Mouse (Mus musculus): ENCODE measurements at regions not wholly inside any gene's neighbourhood (a gene's known extent, or its start where the extent isn't known, plus 50 kb on each side); places are given as distances from the start of the nearest gene placed in this dataset.
"Not testable (repeated sequence)": the region's sequence is repeated elsewhere in the genome, so short reads cannot be mapped to it uniquely, and the experiment has no call there.

- ATAC-seq (ENCODE audit: poor library complexity, severe bottlenecking), result no peak
Measured at GRCm38 (mm10) chr6:31901791-31902190, 148.3 kb upstream of the 1700012A03Rik start.

- no peak for ATAC-seq (ENCODE audit: poor library complexity, severe bottlenecking)
Measured at GRCm38 (mm10) chr6:31899055-31899454, 151.0 kb upstream of the 1700012A03Rik start.

GRCm38 (mm10) chr6:31898609-31899008 is 151.4 kb upstream of the 1700012A03Rik start:
- no peak for ATAC-seq (ENCODE audit: poor library complexity, severe bottlenecking)

- no peak for ATAC-seq (ENCODE audit: poor library complexity, severe bottlenecking)
Measured at GRCm38 (mm10) chr6:31897001-31897400, 153.0 kb upstream of the 1700012A03Rik start.

GRCm38 (mm10) chr6:31895835-31896234 is 154.2 kb upstream of the 1700012A03Rik start:
- no peak for ATAC-seq (ENCODE audit: poor library complexity, severe bottlenecking)

- no peak for ATAC-seq (ENCODE audit: poor library complexity, severe bottlenecking)
Measured at GRCm38 (mm10) chr6:31886931-31887330, 163.1 kb upstream of the 1700012A03Rik start.

- not testable (repeated sequence) for ATAC-seq (ENCODE audit: poor library complexity, severe bottlenecking)
Measured at GRCm38 (mm10) chr6:31885196-31885595, 164.8 kb upstream of the 1700012A03Rik start.

- no peak for ATAC-seq (ENCODE audit: poor library complexity, severe bottlenecking)
Measured at GRCm38 (mm10) chr6:31883726-31884125, 166.3 kb upstream of the 1700012A03Rik start.

GRCm38 (mm10) chr6:31874616-31875015 is 175.4 kb upstream of the 1700012A03Rik start:
- no peak for ATAC-seq (ENCODE audit: poor library complexity, severe bottlenecking)

GRCm38 (mm10) chr6:31873911-31874310 is 176.1 kb upstream of the 1700012A03Rik start:
- no peak for ATAC-seq (ENCODE audit: poor library complexity, severe bottlenecking)

GRCm38 (mm10) chr6:31871766-31872165 is 178.3 kb upstream of the 1700012A03Rik start:
- no peak for ATAC-seq (ENCODE audit: poor library complexity, severe bottlenecking)

GRCm38 (mm10) chr6:31861996-31862395 is 188.1 kb upstream of the 1700012A03Rik start:
- no peak for ATAC-seq (ENCODE audit: poor library complexity, severe bottlenecking)

- ATAC-seq (ENCODE audit: poor library complexity, severe bottlenecking), result no peak
Measured at GRCm38 (mm10) chr6:31859621-31860020, 190.4 kb upstream of the 1700012A03Rik start.

GRCm38 (mm10) chr6:31854261-31854660 is 195.8 kb upstream of the 1700012A03Rik start:
- no peak for ATAC-seq (ENCODE audit: poor library complexity, severe bottlenecking)

GRCm38 (mm10) chr6:31846319-31846718 is 203.7 kb upstream of the 1700012A03Rik start:
- no peak for ATAC-seq (ENCODE audit: poor library complexity, severe bottlenecking)

- no peak for ATAC-seq (ENCODE audit: poor library complexity, severe bottlenecking)
Measured at GRCm38 (mm10) chr6:31845671-31846070, 204.4 kb upstream of the 1700012A03Rik start.

GRCm38 (mm10) chr6:31840621-31841020 is 209.4 kb upstream of the 1700012A03Rik start:
- ATAC-seq (ENCODE audit: poor library complexity, severe bottlenecking), result no peak

- no peak for ATAC-seq (ENCODE audit: poor library complexity, severe bottlenecking)
Measured at GRCm38 (mm10) chr6:31838588-31838987, 211.5 kb upstream of the 1700012A03Rik start.

GRCm38 (mm10) chr6:31835795-31836194 is 214.3 kb upstream of the 1700012A03Rik start:
- no peak for ATAC-seq (ENCODE audit: poor library complexity, severe bottlenecking)

- no peak for ATAC-seq (ENCODE audit: poor library complexity, severe bottlenecking)
Measured at GRCm38 (mm10) chr6:31834503-31834902, 215.5 kb upstream of the 1700012A03Rik start.

GRCm38 (mm10) chr6:31830610-31831009 is 219.4 kb upstream of the 1700012A03Rik start:
- no peak for ATAC-seq (ENCODE audit: poor library complexity, severe bottlenecking)

- no peak for ATAC-seq (ENCODE audit: poor library complexity, severe bottlenecking)
Measured at GRCm38 (mm10) chr6:31823616-31824015, 226.4 kb upstream of the 1700012A03Rik start.
